Mouse (Mus musculus) forebrain, embryonic 13.5 days (tissue): ENCODE data around the gene Cdk9. TPM values are rescaled to one million over a fixed set of nuclear protein-coding genes. Genes with fewer than 3 reads are reported as not detected.

Experiments
- ATAC-seq: fragments of 200-750 bp; cut with Nextera tagmentation; 2 replicates; pipeline ENCODE4 v1.8.0; 2017
- H3K27ac ChIP-seq: fragments of 300-500 bp; sonication (generic); 2 replicates; pipeline ENCODE4 v1.5.1; 2015; ENCODE audit warnings: inconsistent platforms, mild to moderate bottlenecking, moderate library complexity
- H3K27me3 ChIP-seq: fragments of 300-500 bp; sonication (generic); 2 replicates; pipeline ENCODE4 v1.6.1; 2015; ENCODE audit warnings: mild to moderate bottlenecking, inconsistent platforms
- H3K36me3 ChIP-seq: fragments of 300-500 bp; sonication (generic); 2 replicates; pipeline ENCODE4 v1.6.1; 2015; ENCODE audit warnings: mild to moderate bottlenecking, inconsistent platforms; ENCODE audit not compliant: poor library complexity, severe bottlenecking
- H3K4me1 ChIP-seq: fragments of 300-500 bp; sonication (generic); 2 replicates; pipeline ENCODE4 v1.6.1; 2015; ENCODE audit warnings: inconsistent platforms
- H3K4me2 ChIP-seq: fragments of 300-500 bp; sonication (generic); 2 replicates; pipeline ENCODE4 v1.6.1; 2015; ENCODE audit warnings: inconsistent platforms, mild to moderate bottlenecking, moderate library complexity
- H3K4me3 ChIP-seq: fragments of 300-500 bp; sonication (generic); 2 replicates; pipeline ENCODE4 v1.5.1; 2015; ENCODE audit warnings: mild to moderate bottlenecking, inconsistent platforms
- H3K9ac ChIP-seq: fragments of 300-500 bp; sonication (generic); 2 replicates; pipeline ENCODE4 v1.6.1; 2015; ENCODE audit warnings: mild to moderate bottlenecking, inconsistent platforms
- H3K9me3 ChIP-seq: fragments of 300-500 bp; sonication (generic); replicated peaks from 2 replicates; pipeline ENCODE4 v1.6.1; 2016; ENCODE audit warnings: inconsistent platforms
- WGBS: fragments of 180-500 bp; shearing (Covaris S2); methylation state at CpG from one replicate; pipeline ENCODE4 v1.1.7; 2015; 5-methylcytosine and 5-hydroxymethylcytosine counted together
- polyA plus RNA-seq: library from polyadenylated mRNA; unstranded; fragments of >200 nt; fragmentation: Nextera tagmentation; extraction: Ambion mirVana; gene quantifications from 2 replicates; pipeline ENCODE4 v1.2.1, GENCODE M21; 2015

Gene Cdk9
- polyA plus RNA-seq: 90.3 and 99.9 TPM in 2 replicates

DNA sequence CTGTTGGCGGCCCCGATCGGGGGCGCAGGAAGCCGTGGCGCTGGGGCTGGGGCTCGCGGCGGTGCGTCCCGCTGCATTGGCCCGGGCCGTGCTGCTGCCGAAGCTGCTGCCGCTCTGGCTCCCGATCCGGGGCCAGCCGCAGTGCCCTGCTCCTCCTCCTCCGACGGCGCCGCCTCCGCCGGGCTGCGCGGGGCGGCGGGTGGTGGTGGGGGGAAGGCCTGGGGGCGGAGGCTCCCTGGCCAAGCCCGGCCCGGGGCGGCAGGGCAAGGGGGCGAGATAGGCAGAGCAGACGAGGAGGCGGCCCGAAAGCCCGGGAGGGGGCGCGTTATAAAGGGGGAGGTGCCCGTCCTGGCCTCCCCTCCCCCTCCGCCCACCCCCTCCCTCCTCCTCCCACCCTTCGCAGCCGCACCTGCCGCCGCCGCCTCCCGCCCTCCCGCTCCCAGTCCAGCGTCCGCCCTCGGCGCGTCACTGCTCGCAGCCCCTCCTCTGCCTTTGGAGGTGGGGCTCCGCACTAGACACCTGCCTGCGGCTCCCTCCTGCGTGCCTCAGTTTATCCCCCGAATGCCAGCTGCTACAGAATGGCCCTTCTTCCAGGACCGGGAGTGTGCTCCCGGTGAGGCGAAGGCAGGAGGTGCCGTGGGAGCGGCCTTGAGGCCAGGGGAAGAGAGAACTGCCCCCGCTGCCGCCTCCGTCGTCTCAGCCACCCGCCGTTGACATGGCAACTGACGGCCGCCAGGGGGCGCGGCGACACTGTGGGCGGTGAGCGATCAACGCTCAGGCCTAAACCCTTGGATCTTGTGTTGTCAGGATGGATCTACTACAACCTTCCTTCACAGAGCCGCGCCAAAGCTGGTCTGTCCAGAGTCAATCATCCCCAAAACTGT is at the start of gene Cdk9:
Cdk9 (minus strand) TSS at position 143 of the 884 bp plus-strand sequence.
- Histone ChIP-seq H3K4me3 (peak within 1 kb of the TSS; percentile 98), H3K9me3 (no peaks in the 10 kb centered on the region), H3K27me3 (no peaks in the 10 kb centered on the region), H3K4me2 (peak within 1 kb of the TSS; percentile 99), H3K9ac (peak within 1 kb of the TSS; percentile 92), H3K27ac (peak within 1 kb of the TSS; percentile 99), H3K4me1 (peaks cover 19% of the 10 kb centered on the region), H3K36me3 (peaks cover 27% of the 10 kb centered on the region)
- ATAC-seq: peak; percentile 88
- WGBS: under 1% methylated on average over 32 of the region's 79 CpGs

DNA sequence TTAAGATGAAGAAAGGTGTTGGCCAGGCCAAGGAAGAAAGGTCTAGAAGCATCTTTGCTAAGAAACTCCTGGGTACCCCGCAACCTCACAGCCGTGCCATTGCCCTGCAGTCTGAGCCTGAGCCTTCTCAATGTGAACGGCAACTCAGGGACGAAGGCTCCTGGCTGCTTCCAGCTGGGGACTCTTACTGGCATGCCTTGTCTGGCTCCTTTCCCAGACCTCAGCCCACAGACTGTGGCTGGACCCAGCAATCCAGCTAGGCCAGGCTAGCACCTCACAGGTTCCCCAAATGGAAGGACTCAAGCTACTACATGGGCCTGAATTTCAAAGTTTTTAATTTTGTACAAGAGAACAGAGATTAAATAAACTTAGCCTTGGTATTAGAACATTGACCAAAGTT is 49.0 kb upstream of the Cdk9 start:
- no peak overlapping the region for H3K27ac ChIP-seq
- H3K9ac ChIP-seq: no peak overlapping the region
- peaks cover 16% of the 10 kb centered on the region for H3K4me1 ChIP-seq
- no peak overlapping the region for H3K4me3 ChIP-seq
- 90% methylated on average over 4 of the region's 4 CpGs for WGBS
- H3K36me3 ChIP-seq: peaks cover 40% of the 10 kb centered on the region
- no peaks in the 10 kb centered on the region for H3K9me3 ChIP-seq
- ATAC-seq: no peak
- no peak overlapping the region for H3K4me2 ChIP-seq
- no peaks in the 10 kb centered on the region for H3K27me3 ChIP-seq

DNA sequence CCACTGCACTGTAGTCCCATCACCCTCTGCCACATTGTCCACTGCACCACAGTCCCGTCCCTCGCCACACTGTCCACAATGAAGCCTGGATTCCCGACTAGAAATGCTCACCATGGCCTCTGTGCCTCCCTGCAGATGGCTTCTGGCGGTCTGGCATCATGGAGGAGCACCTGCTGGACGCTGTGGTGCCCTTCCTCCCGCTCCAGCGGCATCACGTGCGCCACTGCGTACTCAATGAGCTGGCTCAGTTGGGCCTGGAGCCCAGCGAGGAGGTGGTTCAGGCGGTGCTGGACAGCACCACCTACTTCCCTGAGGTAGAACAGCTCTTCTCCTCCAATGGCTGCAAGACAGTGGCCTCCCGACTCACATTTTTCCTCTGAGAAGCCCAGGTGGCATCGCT is 48.5 kb upstream of the Cdk9 start:
- Histone ChIP-seq H3K27me3 (no peaks in the 10 kb centered on the region), H3K4me1 (peaks cover 19% of the 10 kb centered on the region), H3K4me3 (no peak overlapping the region), H3K9me3 (no peaks in the 10 kb centered on the region), H3K4me2 (no peak overlapping the region), H3K9ac (no peak overlapping the region), H3K27ac (no peak overlapping the region), H3K36me3 (peaks cover 40% of the 10 kb centered on the region)
- WGBS: 85% methylated on average over 14 of the region's 14 CpGs
- ATAC-seq: no peak

DNA sequence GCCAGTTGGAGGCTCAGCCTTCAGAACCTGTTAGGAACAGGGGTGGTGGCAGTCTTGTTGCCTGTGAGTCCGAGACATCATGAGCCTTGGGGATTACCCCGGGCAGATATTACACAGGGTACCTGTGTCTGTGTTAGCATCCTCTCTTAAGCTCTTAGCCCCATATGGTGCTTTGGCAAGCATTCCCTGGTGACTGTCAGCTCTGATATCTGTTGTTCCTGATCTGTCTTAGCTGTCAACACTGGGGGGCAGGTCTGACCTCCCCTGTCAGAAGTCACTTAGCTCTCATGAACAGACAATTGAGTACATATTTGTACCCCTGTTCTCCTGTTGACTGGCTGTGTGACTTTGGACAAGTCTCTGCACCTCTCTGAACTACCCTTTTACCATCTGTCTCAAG is 46.1 kb upstream of the Cdk9 start:
- peak overlapping the region; percentile 41 for H3K9ac ChIP-seq
- H3K4me1 ChIP-seq: peaks cover 19% of the 10 kb centered on the region
- 0 out of 2 replicates have a peak overlapping the region, but pooled peaks have one; percentile 19 for H3K27ac ChIP-seq
- H3K27me3 ChIP-seq: no peaks in the 10 kb centered on the region
- ATAC-seq: no peak
- H3K4me3 ChIP-seq: no peak overlapping the region
- H3K36me3 ChIP-seq: peaks cover 52% of the 10 kb centered on the region
- H3K9me3 ChIP-seq: no peaks in the 10 kb centered on the region
- 91% methylated on average over 2 of the region's 2 CpGs for WGBS
- peak overlapping the region; percentile 61; the same call in 1 of the 2 replicates for H3K4me2 ChIP-seq

DNA sequence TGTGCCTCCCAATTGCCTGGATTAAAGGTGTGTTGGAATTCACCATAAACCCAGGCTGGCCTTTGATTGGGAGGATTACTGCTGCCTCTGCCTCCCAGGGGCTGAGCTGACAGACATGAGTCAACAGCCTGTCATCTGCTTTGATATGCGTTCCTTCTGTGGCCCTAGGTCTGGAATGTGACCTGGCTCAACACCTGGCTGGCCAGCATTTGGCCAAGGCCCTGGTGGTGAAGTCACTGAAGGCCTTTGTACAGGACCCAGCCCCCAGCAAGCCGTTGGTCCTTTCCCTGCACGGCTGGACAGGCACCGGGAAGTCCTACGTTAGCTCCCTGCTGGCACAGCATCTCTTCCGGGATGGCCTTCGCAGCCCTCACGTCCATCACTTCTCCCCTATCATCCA is 45.6 kb upstream of the Cdk9 start:
- no peaks in the 10 kb centered on the region for H3K9me3 ChIP-seq
- ATAC-seq: no peak

DNA sequence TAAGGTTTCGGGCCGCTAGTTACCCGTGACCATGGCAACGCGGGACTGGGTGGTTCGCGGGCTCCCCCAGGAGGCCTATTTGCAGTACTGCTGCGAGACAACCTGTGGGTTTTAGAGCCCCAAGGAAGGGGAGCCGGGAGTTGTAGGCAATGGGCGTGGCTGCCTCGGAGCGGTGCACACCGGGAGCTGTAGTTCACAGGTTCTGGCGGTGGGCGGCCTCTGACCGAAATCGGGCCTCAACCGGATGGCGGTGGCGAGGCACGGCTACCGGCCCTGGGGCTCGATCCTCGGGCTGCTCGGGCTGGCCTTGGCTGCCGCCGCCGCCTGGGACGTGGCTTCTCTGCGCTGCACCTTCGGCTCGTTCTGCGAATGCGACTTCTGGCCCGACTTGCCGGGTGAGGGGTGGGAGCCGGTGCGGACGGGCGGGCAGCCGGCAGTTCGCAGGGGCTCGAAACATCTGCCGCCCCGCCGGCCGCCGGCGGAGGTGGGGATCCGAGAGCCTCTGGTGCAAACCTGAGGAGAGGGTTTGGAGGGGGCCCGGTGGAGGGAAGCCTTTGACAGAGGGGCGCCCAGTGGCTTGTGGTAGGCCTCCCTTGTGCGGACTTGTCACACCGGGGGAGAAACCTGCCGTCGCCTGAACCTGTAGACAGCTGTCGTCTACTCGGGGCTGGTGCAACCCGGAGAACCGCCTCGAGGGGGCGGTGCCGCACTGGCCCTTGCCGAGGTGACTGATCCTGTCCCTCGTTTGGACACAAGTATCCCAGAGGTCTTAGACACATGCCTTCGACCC is 44.4 kb upstream of the Cdk9 start, which contains the start of gene Tor2a:
Tor2a (plus strand) TSS at position 179 of the 790 bp plus-strand sequence.
- peak within 1 kb of the TSS; percentile 87 for H3K9ac ChIP-seq
- peak within 1 kb of the TSS; percentile 88 for H3K27ac ChIP-seq
- H3K36me3 ChIP-seq: peaks cover 53% of the 10 kb centered on the region
- no peaks in the 10 kb centered on the region for H3K27me3 ChIP-seq
- ATAC-seq: peak; percentile 96
- H3K4me2 ChIP-seq: peak within 1 kb of the TSS; percentile 61
- H3K4me3 ChIP-seq: peak within 1 kb of the TSS; percentile 59
- H3K9me3 ChIP-seq: no peaks in the 10 kb centered on the region
- WGBS: under 1% methylated on average over 60 of the region's 66 CpGs
- H3K4me1 ChIP-seq: peaks cover 19% of the 10 kb centered on the region

More for the DNA sequence above, 45.6 kb upstream of the Cdk9 start:
- Histone ChIP-seq H3K4me3 (no peak overlapping the region), H3K27ac (peak overlapping the region; percentile 19; the same call in 1 of the 2 replicates), H3K27me3 (no peaks in the 10 kb centered on the region), H3K4me2 (peak overlapping the region; percentile 61), H3K9ac (peak overlapping the region; percentile 41), H3K36me3 (peaks cover 53% of the 10 kb centered on the region), H3K4me1 (peaks cover 19% of the 10 kb centered on the region)
- 84% methylated on average over 8 of the region's 8 CpGs for WGBS

DNA sequence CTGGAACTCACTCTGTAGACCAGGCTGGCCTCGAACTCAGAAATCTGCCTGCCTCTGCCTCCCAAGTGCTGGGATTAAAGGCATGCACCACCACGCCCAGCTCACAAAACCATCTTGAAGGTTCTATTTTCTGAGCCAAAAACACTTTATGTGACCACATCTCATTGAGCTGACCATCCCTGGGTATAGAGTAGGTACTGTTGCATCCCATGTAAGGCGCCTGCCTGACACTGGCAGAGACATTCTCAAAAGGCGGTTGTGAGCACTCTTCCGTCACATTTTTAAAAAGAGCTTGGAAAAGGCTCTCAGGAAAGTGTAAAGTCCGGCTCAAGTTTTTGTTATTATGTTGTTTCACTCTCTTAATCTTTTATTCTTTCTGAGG is 43.8 kb upstream of the Cdk9 start:
- no peaks in the 10 kb centered on the region for H3K27me3 ChIP-seq
- no peak overlapping the region for H3K9ac ChIP-seq
- H3K4me1 ChIP-seq: peaks cover 25% of the 10 kb centered on the region
- peaks cover 47% of the 10 kb centered on the region for H3K36me3 ChIP-seq
- ATAC-seq: peak; percentile 41
- peak overlapping the region; percentile 32; the same call in 1 of the 2 replicates for H3K4me2 ChIP-seq
- H3K9me3 ChIP-seq: no peaks in the 10 kb centered on the region
- no peak overlapping the region; the same call in 1 of the 2 replicates for H3K4me3 ChIP-seq
- 31% methylated on average over 6 of the region's 6 CpGs for WGBS
- H3K27ac ChIP-seq: no peak overlapping the region

DNA sequence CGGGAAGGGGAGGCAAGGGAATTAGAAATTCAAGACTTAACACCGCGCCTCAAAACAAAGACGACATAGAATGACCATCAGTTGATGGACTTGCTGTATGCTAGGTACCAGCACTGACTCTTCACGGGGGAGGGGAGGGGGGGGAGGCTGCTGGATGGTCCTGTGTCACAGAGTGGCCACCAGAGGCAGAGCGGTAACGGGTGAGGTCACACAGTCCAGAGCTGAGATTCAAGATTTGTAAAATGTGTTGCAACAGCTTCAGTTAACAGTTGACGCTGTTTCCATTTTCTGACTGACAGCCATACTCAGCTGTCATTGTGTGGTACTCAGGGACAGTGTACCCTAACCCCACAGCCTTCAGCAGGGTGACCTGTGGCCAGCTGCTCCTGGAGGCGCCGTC is 39.3 kb upstream of the Cdk9 start:
- H3K4me2 ChIP-seq: 0 out of 2 replicates have a peak overlapping the region, but pooled peaks have one; percentile 60
- H3K36me3 ChIP-seq: peaks cover 54% of the 10 kb centered on the region
- no peak overlapping the region for H3K27ac ChIP-seq
- WGBS: 63% methylated on average over 10 of the region's 10 CpGs
- H3K9me3 ChIP-seq: no peaks in the 10 kb centered on the region
- no peak overlapping the region for H3K4me3 ChIP-seq
- H3K4me1 ChIP-seq: peaks cover 25% of the 10 kb centered on the region
- ATAC-seq: no peak
- no peaks in the 10 kb centered on the region for H3K27me3 ChIP-seq
- H3K9ac ChIP-seq: no peak overlapping the region

DNA sequence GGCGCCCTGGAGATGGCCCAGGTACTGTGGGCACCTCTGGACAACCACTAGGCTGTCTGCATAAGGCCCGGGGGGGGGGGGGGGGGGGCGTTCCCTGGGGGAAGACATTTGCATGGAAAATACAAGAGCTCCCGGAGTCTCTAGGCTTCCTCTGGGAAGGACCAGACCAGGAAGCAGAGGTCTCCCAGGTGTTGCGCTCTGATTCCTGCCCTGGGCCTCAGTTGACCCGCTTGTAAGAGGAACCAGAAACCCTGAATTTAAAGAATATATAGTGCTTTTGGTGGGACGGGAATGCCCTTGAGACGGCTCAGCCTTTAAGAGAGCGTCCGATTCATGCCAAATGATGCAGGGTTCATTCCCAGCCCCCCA is 38.8 kb upstream of the Cdk9 start:
- Histone ChIP-seq H3K27ac (no peak overlapping the region), H3K9ac (peak overlapping the region; percentile 37), H3K4me3 (peak overlapping the region; percentile 29), H3K27me3 (no peaks in the 10 kb centered on the region), H3K9me3 (no peaks in the 10 kb centered on the region), H3K36me3 (peaks cover 59% of the 10 kb centered on the region), H3K4me1 (peaks cover 23% of the 10 kb centered on the region), H3K4me2 (peak overlapping the region; percentile 60)
- WGBS: 19% methylated on average over 8 of the region's 10 CpGs
- no peak for ATAC-seq

DNA sequence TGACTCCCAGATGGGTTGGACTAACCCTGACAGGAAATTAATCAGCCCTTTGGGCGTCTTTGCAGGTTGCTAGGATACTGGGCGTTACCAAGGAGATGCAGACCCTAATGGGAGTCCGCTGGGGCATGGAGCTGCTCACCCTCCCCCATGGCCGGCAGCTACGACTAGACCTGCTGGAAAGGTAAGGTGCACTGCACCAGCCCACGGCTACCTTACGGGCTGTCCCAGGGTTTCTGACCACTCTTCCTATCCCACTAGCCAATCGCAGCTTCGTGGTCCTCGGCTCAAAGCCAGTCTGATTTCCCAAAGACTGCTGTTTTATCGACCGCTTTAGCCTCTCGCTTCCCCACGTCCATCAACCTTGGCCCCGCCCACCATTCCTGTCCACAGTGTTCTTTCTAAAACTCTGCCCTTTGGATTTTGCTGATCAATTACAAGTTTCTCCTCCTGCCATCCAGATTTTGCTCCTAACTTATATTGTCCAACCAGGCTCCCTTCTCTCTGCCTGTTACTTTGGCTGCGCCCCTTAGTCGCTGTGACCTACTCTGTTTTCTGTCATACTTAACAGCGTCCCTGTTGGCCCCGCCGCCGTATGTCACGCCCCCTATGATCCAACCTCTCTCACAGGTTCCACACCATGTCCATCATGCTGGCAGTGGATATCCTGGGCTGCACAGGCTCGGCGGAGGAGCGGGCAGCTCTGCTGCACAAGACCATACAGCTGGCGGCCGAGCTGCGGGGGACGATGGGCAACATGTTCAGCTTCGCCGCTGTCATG is 38.2 kb upstream of the Cdk9 start:
- Histone ChIP-seq H3K4me2 (peak overlapping the region; percentile 60), H3K9me3 (no peaks in the 10 kb centered on the region), H3K4me3 (peak overlapping the region; percentile 29), H3K27me3 (no peaks in the 10 kb centered on the region), H3K4me1 (peaks cover 22% of the 10 kb centered on the region), H3K27ac (peak overlapping the region; percentile 38; the same call in 1 of the 2 replicates), H3K9ac (peak overlapping the region; percentile 37), H3K36me3 (peaks cover 65% of the 10 kb centered on the region)
- peak; percentile 74 for ATAC-seq
- WGBS: 3% methylated on average over 31 of the region's 31 CpGs

DNA sequence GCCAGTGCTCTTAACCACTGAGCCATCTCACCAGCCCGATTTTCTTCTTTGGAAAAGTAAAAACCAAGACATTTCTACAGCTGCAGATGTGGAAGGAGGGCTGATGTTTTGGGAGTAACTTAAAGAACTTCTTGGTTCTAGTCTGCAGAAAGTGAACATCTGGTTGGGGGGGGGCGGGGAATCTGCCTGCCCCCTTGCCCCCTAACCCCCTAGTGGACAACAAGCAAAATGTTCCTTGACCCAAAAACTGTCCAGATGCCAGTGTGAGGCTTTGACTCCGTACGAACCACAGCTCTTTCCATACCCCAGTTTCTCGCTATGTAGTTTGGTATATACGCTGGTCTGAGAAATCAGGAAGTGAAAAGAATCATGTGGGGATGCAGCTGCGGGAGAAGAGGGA is 37.3 kb upstream of the Cdk9 start:
- Histone ChIP-seq H3K36me3 (peaks cover 73% of the 10 kb centered on the region), H3K27me3 (no peaks in the 10 kb centered on the region), H3K4me3 (no peak overlapping the region), H3K4me1 (peaks cover 22% of the 10 kb centered on the region), H3K9ac (no peak overlapping the region), H3K27ac (no peak overlapping the region), H3K4me2 (no peak overlapping the region), H3K9me3 (no peaks in the 10 kb centered on the region)
- no peak for ATAC-seq
- 67% methylated on average over 7 of the region's 7 CpGs for WGBS
